Mouse (Mus musculus): Measurements from ENCODE around the gene Padi4. TPM values are rescaled to one million over a fixed set of nuclear protein-coding genes. Genes with fewer than 3 reads are reported as not detected.

Padi4 gene
- under 1 TPM; 0.30 to 0.85 TPM for polyA plus RNA-seq (2017; shearing (Covaris generic))

- no peak for ATAC-seq
These were observed at the start of gene Padi4 for GRCm38 (mm10) chr4:140774025-140774800. Padi4 (minus strand) TSS chr4:140774236.

DNA sequence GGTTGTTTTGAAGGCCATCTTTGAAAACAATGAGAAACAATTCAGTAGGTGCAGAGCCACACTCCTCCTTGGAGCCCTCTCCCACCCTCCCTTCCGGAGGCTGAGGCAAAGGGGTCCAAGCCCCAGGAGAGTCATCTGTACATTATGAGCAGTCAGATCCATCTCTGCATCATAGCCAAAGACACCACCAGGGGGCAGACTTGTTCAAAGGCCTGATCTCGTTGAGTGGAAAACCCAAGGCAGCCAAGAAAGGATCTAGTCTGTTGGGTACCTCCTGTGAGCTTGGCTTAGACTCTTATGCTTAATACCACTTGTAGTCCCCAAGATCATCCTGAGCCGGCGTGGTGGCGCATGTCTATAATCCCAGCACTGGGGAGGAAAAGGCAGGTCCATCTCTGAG lies 48.0 kb upstream of the Padi4 start:
- no peak for ATAC-seq

- ATAC-seq = no peak
These were observed 43.4 kb upstream of the Padi4 start for GRCm38 (mm10) chr4:140817413-140817812.

- peak; percentile 69 for ATAC-seq
These were observed 42.2 kb upstream of the Padi4 start for GRCm38 (mm10) chr4:140815996-140816917.

DNA sequence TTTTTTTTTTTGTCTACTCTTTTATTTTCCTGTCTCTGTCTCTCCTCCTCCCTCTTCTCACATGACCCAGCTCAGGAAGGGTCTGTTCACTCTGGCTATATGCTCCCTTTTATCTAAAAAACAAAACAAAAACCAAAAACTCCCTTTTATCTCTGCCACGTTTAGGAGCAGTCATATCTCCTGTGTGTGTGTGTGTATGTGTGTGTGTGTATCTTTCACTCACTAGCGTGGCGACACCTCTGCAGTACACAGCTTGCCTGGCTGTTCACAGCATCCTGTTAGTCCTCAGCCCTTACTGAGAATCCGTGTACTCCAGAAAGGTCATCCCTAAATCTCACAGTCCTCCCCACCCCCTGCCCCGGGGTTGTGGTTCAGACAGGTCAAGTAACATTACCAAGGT lies 41.5 kb upstream of the Padi4 start:
- peak; percentile 73 for ATAC-seq

DNA sequence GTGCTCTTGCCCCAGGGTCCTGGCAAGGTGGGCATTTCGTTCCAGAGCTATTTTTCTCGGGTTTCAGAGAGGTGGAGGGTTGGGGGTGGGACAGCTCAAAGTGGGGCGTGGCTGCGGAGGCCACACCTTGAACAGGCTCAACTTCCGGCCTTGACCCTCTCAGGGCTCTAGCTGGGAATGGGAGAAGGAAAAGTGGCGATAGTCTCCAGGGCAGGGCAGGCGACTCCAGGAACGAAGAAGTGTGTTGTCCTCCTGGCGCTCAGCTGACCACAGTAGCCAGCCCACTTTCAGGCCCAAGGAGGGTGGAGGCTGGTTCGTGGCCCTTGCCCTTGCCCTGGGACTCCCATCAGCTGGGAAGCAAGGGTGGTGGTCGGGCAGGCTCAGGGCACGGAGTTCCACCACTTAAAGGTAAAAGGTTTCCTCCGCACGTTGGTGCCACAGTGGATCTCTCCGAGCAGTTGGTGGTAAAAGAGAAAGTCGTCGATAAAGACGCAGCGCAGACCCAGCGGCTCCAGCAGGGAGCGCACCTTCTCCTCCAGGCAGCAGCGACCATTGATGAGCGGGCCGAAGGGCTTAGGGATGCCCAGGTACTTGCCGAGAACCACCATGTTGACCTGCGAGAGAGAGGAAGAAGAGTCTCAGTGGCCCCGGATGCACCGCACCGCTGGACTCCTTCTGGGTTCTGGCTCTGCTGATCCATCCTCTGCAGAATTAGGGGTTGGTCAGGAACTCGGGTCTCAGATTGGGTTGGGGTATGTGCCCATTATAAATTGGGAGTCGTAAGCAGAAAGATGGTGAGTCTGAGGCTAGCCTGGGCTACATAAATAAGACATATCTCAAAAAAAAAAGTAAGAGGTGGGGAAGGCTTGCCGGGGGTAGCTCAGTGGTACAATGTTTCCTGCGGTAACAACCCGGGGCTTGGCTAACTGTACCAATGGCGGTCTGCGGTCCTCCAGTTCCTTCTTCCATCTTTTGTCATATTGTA lies 40.5 kb upstream of the Padi4 start:
- peak; percentile 48 for ATAC-seq

GRCm38 (mm10) chr4:140813358-140814185 lies 39.5 kb upstream of the Padi4 start:
- ATAC-seq = no peak

DNA sequence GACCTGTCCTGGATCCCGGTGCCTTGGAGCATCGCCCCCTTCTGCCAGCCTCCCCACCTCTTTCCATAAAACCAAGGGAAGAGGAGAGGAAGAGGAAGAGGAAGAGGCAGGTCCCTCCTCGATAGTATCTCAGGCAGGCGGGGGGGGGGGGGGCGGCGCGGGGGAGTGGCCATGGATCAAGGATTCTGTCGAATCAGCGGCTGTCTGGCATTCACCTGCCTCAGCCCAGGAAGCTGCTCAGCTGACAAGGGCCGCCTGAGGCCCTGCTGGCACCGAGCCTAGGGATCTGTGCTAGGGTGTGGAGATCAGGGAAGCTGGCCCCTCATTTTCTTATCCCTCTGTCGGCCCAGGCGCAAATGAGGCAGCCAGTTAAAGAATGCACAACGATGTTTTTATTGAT lies 38.6 kb upstream of the Padi4 start:
- ATAC-seq = no peak

- ATAC-seq = no peak
These were observed 38.2 kb upstream of the Padi4 start for GRCm38 (mm10) chr4:140812191-140812590.

GRCm38 (mm10) chr4:140810458-140811260 lies 36.6 kb upstream of the Padi4 start, which contains the start of gene Padi3:
Padi3 (minus strand) TSS chr4:140810648.
- ATAC-seq = no peak

GRCm38 (mm10) chr4:140809118-140809517 lies 35.1 kb upstream of the Padi4 start:
- ATAC-seq = no peak

DNA sequence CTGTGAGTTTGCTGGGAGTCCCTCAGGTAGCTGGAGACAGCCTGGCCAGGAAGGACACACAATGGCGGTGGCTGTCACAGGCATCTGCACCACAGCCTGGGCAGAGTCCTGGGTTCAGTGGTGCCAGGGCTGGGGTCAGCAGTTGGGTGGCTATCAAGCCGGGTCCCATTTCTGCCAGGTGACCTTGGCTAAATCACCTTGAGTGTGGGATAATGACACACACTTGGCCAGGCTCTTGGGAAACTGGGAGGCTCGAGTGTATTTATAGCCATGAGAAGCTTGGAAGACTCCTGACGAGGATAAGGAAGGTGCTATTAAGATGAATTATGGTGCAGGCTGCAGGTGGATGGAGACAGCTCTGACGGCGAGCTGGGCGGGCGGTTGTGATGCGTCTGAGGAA lies 30.6 kb upstream of the Padi4 start:
- no peak for ATAC-seq

DNA sequence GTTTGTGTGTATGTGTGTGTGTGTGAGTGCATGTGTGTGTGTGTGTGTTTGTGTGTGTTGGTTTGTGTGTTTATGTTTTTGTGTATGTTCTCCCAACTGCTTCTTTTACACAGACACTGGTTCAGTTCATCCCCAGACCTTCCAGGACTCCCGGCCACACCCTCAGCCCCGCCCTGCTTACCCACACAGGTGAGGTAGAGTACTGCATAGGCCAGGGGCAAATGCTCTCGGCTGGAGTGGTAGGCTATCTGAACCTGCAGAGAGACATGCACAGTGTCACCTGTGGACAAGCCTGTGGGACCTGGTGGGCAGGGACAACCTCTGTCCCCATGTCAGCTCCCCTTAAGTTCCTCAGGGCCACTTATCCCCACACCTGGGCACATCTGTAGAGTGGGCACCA lies 27.3 kb upstream of the Padi4 start:
- no peak for ATAC-seq

GRCm38 (mm10) chr4:140796786-140797185 lies 22.8 kb upstream of the Padi4 start:
- no peak for ATAC-seq

DNA sequence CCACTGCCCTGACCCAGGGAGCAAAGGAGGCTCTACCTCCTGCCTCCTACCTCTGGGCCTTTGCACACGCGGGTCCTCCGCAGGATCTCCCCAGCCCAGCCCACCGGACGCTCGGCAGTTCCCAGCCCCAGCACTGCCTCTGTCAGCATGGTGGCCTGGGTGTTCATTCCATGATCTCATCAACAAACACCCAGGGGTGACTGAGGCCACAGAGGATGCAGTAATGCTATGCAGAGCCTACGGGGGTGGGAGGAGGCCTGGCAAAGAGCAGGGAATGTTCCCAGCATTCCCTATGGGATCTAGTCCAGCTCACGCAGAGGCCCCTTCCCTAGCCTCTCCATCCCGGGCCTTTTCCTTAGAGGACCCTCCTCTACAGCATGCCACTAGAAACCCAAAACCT lies 20.6 kb upstream of the Padi4 start:
- ATAC-seq = no peak

DNA sequence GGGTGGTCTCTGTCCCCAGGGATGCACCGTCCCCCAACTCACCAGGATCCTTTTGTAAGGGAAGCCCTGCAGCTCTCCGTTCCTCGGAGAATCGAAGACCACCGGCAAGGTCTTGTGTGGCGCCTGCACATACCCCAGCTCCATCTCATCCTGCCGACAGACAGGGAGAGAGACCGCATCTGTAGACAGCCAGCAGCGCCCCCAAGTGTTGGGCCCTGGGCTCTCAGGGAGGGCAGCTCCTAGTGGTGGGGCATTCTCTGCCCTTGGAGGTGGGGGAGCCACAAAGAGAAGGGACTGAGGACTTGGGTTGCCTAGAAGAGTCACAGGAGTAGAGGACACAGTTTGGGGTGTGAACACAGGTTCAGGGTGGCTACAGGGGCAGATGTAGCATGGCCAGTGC lies 19.8 kb upstream of the Padi4 start:
- ATAC-seq = no peak

DNA sequence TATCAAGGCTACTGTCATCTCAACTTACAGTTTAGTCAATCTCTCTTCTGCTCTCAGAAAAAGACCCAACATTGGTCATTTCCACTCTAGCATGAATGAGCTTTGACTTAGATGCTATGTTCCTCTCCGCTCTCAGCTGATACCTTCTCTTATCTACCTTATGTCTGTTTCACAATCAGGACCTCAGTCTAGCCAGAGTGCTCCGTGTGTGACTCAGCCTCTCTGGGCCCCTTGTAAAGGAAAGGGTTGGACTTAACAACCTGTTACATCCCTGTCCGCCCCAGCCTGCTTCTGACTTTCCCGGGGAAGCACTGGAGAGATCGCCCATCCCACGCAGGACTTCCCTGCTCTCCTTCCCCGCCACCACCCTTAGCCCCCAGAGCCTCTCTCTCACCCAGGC lies 18.5 kb upstream of the Padi4 start:
- no peak for ATAC-seq

- ATAC-seq = no peak
These were observed 17.0 kb upstream of the Padi4 start for GRCm38 (mm10) chr4:140791071-140791470.

DNA sequence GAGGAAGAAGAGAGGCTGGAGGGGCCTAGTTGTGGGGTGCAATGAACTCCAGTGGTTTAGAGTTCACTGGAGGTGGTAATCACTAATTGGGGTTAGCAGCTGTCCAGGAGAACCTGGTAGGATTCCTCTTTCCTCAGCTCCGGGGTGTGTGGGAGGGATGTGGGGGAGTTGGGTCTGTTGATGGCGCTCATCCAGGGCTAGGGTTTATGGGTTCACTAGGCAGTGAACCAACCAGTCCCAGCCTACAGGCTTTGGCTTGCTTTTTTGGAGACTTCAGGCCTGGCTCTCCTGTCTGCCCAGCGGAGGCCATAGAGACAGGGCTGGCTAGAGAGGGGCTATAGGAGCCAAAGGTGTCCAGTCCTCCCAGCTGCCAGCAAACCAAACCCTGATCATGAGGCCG lies 15.9 kb upstream of the Padi4 start:
- ATAC-seq = no peak

GRCm38 (mm10) chr4:140788983-140789382 lies 14.9 kb upstream of the Padi4 start:
- ATAC-seq = peak; percentile 67

DNA sequence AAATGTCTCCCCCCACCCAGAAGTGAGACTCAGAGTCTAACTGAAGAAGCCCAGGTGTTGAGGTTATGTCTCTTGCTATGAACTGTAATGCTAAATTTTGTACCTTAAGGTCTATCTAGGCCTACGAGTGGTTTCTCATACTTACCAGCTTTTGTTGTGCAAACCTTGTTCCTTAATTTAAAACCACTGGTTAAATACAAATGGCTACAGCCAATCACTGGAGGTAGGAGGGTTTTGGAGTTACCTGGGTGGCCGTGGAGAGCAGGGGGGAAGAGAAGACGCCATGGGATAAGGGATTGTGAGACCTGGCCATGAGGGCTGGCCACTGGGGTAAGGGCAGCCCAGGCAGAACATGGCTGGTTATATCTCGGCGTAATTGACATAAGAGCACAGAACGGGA lies 14.2 kb upstream of the Padi4 start:
- no peak for ATAC-seq
